Mouse (Mus musculus): Measurements from ENCODE around the gene Copz1.

Gene Copz1

DNA sequence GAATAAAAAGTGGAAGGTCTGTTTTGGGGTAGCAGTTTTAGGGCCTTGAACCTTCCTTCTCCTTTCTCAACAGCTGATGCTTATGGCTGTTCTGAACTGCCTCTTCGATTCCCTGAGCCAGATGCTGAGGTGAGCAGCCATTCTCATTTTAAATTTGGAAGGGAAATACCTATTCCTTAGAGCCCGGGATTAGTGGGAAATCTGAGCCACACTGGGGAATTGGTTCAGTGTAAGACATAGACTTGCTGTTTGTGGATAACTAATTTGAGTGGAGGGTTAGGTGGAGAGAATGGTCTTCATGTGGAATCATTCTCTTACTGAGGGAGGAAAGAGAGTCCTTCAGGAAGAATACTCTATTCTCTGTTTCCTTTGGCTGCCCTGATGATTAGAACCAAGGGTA is 22.1 kb downstream of the Copz1 start:
- no peak for DNase-seq

- no peak for DNase-seq
Observed at GRCm38 (mm10) chr15:103295851-103296250, 23.3 kb downstream of the Copz1 start.

GRCm38 (mm10) chr15:103297313-103297712 is 24.8 kb downstream of the Copz1 start:
- no peak for DNase-seq

DNA sequence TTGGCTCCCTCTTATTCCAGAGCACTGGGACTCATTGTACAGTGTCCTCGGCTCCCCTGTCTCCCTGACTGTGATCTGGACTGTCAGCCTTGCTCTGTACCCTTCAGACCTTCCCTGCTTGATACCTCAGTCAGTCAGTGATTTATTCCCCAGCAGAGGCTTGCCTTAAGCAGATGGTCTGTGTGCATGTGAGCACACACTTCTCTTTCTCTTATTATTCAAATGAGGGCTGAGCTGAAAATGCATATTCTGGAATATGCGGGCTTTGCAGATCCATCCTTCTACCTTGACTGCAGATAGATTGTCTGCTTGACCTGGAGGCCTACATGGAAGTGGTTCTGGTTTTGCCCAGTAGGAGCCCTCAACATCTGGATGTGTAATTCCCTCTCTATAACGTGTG is 25.5 kb downstream of the Copz1 start:
- DNase-seq: no peak

DNA sequence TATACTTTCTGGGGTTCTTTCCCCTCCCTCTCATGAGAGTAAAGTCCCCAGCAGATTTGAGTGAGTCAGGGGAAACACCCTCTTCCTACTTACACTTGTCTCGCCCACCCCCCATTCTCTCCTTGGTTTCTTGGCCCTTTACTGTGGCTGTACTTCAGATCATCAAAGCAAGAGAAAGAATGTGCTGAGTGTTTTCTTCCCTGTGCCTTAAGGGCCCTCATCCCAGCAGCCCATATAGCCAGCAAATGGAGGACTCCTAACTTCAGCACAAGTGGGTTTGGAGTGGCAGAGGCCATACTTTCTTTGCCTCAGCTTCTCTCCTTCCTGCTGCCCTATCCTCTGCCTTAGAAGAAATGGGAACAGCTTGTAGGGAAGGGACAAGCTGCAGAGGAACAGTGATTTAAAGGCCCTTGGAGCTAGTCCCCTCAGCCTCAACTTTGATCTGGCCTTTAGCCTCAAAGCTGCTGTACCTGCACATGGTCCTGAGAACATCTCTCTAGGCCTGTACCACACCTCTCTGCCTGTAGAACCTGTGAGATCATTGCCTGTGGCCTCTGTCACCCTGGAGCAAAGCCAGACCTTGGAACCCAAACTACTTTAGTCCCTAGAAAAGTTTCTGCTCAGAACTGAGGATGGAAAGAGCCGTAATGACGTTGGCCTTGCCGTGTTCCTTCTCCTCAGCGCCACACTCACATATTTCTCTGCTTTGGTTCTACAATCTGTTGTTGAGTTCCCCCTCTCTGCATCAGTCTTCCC is 26.5 kb downstream of the Copz1 start:
- no peak for DNase-seq

GRCm38 (mm10) chr15:103299644-103300043 is 27.1 kb downstream of the Copz1 start:
- DNase-seq: peak in 1 of 2 experiments; percentile 37

GRCm38 (mm10) chr15:103300067-103300471 is 27.6 kb downstream of the Copz1 start:
- DNase-seq: peak; percentile 73 to 82

DNA sequence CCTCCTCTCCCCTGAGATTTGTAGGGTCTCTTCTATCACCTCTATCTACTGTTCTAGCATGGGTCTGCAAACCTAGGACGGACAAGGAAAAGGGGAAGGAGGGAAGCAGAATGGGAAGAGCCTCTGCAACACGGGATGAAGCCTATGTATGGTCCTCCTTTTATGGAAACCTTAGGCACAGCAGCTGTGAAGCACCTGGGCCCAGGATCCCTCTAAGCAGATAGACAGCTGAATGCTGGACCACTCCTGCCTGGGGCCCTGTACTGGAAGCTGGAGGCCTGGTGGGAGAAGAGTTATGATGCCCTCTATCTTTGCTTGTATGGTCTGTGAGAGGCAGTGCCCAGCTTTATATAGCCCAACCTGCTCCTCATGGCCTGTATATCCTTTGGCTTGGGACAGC is 28.0 kb downstream of the Copz1 start:
- peak in 1 of 2 experiments; percentile 39 for DNase-seq

DNA sequence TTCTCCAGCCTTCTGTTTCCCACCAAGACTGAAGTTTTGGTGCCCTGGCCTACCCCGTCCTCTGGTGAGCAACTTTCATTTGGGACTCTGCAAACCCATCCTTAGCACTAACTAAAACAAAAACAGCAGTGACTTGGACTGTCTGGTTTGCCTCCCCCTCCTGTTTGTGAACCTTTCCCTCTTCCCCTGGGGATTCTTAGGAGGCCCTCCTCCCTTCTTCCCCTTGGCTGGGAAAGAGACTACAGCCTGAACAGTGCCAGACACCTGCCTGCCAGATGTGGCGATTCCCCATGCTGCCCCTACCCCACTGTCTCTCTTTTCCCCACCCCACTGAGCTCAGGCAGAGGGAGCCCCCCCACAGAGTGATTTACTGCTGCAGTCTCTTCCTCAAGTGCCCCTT is 28.5 kb downstream of the Copz1 start:
- DNase-seq: no peak

- DNase-seq: no peak
Observed at GRCm38 (mm10) chr15:103301547-103302340, 29.2 kb downstream of the Copz1 start.

GRCm38 (mm10) chr15:103302341-103303021 is 30.0 kb downstream of the Copz1 start:
- no peak for DNase-seq

GRCm38 (mm10) chr15:103303916-103304615 is 31.6 kb downstream of the Copz1 start:
- peak in 1 of 2 experiments; percentile 36 for DNase-seq

DNA sequence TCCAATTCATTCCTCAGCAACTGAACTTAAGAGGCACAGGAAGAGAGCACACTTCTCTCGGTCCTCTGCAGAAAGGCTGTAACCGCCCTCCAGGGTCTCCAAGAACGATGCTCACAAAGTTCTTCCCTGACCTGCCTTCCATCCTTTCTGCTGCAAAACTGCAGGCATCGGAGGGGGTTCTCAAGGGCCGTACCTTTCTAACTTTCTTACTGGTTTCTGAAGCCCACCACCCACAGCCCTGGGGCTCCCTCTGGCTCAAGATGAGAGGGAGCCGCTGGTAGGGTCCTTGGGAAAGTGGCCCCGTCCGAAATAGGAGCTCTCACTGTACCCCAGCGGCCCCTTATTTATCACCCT is 32.1 kb downstream of the Copz1 start:
- no peak for DNase-seq

GRCm38 (mm10) chr15:103305070-103305678 is 32.7 kb downstream of the Copz1 start:
- DNase-seq: peak; percentile 98 to 99

GRCm38 (mm10) chr15:103305792-103306645 is 33.5 kb downstream of the Copz1 start:
- no peak for DNase-seq

DNA sequence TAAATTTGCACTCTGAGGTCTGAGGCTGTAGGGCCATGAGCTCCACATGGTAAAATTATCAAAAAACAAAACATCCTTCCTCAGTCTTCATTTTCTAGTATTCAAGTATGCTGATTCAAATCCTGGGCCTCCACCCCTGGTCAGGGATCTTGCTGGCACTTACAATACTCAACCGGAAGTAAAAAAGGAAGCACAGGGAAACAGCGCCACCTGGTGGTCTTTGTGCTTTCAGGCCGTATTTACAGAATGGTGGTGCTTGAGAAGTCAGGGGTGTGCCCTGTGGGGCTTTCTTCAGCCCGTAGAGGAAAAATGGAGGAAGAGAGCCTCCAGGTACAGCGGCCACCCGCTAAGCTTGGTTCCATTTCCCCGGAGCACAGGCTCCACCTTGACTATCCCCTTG is 34.6 kb downstream of the Copz1 start:
- peak; percentile 95 to 97 for DNase-seq

DNA sequence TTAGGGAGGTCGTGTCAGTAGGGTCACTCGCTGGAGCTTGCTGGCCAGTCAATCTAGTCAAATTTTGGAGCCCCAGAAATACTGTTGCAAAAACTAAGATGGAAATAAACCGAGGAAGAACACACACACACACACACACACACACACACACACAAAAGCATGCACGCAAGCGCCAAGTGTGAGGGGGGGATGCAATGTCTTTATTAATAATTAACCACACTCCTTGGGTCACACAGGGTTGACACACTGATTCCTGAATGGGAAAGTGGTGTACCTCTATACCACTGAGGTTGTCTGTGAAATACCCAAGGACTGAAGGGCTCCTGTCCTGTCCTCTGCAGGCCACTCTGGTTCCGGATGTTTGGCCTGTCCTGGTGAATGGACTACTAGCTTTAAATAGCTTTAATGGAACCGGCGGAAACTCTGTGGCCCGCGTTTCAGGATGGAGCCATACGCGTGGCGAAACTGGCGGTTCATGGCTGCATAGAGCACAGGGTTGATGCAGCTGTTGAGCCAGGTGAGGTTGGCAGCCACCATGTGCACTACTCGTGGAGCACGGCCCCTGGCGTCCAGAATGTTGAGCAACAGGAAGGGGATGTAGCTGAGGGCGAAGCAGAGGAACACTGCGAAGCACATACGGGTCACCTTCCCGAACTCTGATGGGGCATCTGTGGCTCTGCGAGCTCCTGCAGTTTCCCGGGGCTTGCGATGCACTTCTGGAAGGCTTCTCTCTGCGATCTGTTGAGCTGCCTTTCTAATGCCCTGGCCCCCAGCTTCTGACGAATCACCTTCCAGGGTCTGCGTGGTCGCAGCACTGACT is 35.8 kb downstream of the Copz1 start:
- no peak for DNase-seq

DNA sequence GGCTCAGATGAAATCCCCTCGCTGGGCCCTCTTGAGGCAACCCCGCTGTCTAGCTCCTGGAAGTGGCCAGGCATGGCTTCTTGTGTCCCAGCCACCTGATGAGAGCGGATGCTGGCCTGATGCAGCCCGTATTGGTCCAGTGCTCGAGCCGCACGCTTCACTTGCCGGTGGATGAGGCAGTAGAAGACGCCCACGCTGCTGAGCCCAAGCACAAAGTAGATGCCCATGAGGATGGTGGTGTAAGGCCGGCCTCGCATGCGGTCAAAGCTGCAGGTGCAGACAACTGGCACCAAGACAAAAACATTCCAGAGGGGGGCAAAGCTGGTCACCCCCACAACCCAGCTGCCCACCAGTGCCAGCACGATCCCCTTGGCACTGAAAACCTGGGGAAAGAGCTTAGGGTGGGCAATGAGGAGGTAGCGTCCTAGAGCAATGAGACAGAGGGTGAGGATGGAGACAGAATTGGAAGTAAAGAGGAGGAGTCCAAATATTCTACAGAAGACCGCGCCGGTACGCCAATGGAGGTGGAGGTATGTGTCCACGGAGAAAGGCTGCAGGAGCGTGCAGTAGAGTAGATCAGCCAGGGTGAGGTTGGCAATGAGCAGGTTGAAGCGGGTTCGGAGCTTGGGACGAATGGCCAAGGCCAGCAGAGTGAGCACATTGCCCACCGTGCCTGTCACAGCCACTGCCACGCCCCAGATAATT is 36.5 kb downstream of the Copz1 start:
- peak in 1 of 2 experiments; percentile 15 for DNase-seq

- no peak for DNase-seq
Observed at GRCm38 (mm10) chr15:103310365-103310910, 37.9 kb downstream of the Copz1 start, which contains the start of gene Gpr84. Gene Gpr84 (minus strand): TSS chr15:103310612.
